Mouse (Mus musculus) spleen, adult 2 months (tissue): ENCODE measurements around the gene Mapk7.

Experiments
- CTCF ChIP-seq: fragments of 200-500 bp; IDR thresholded peaks from 2 replicates; pipeline ENCODE4 v1.5.1; 2011; ENCODE audit warnings: mild to moderate bottlenecking, inconsistent platforms; ENCODE audit not compliant: insufficient read depth, insufficient read length, insufficient replicate concordance; ENCODE audit errors: extremely low read depth
- POLR2A ChIP-seq: fragments of 200-500 bp; IDR thresholded peaks from 2 replicates; pipeline ENCODE4 v1.6.1; 2011; ENCODE audit warnings: low read depth, low read length, inconsistent platforms

DNA sequence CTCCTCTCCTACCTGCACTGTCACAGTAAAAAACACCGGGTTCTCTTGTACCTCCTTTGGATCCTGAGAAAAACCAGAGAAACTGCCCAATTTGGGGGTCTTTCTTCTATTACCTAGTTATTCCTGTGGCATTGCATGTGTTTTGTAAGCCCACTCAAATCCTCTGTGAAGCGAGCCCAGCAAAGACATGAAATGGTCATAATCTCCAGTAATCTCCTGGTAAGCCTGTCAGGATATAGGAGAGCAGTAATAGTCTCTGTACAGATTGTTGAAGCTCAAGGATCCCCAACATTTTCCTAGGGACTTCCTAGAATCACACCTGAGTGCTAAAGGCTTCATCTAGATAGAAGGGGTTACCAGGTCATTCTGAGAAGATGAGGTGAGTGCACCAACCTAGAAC is 46.9 kb upstream of the Mapk7 start:
- TF ChIP-seq POLR2A, result no peak
- no peak for TF ChIP-seq CTCF
